Mouse (Mus musculus): ENCODE measurements around the gene Olfr1113.
"Not testable (repeated sequence)": the region's sequence is repeated elsewhere in the genome, so short reads cannot be mapped to it uniquely, and the experiment has no call there.

DNA sequence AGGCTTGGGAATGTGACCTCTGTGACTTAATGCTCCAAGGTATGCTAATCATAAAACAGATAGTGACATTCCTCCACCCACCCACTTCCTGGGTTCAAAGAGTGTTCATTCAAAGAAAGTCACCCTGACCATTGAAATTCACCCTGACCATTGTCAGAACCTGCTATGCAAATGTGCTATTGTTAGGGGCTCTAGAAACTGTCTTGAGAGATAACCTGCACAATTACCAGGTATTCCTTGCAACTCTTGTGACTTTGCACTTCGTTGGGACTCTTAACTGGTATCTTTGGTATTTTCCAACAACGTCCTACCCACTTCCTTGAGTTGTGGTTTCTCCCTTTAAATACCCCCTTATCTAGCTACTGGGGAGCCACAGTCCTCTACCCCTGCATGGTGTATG is 41.0 kb upstream of the Olfr1113 start:
- not testable (repeated sequence) for TF ChIP-seq CTCF (IDR thresholded peaks at IDR 0.05; ENCODE audit: low read depth, low read length); POLR2A (IDR thresholded peaks at IDR 0.05; ENCODE audit: extremely low read depth, insufficient read depth, low read length)
